Mouse (Mus musculus): ENCODE data around the gene Ccdc40.

The Ccdc40 gene

GRCm38 (mm10) chr11:119228091-119228781 is at the start of gene Ccdc40, which contains the start of gene Tbc1d16:
Ccdc40 (plus strand) TSS chr11:119228572.
Tbc1d16 (minus strand) TSS chr11:119228499.
- peak; percentile 56 for DNase-seq (ENCODE audit: low spot score)

GRCm38 (mm10) chr11:119180824-119181582 is 47.4 kb upstream of the Ccdc40 start:
- no peak for DNase-seq (ENCODE audit: low spot score)

- DNase-seq (ENCODE audit: low spot score), result no peak
Observed at GRCm38 (mm10) chr11:119181861-119182395, 46.4 kb upstream of the Ccdc40 start.

DNA sequence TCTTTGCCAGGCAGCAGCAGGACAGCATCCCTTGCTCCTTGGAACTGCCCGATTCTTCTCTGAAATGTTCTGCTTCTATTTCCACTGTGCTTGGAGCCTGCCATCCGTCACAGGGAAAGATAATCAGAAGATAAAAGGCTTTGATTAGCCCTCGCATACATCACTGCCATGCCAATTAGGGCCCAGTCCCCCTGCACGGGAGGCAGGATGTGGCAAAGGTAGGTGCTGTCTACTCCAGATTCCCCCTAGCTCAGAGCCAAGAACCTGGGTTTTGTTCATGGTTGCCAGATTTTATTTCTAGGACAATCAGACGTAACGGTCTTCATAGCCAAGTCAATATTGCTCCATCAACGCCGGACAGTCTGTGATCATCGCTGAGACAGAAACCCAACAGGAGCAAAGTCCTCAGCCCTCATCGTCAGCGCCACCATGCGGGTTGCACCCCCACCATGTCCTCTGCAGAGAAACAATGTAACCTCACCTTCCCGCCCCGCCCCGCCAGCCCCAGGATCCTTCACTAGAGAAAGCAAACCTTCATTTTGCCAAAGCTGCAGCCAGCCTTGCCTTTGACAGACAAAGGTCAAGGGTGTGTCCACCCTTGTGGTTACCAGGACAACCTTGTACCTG is 44.6 kb upstream of the Ccdc40 start:
- no peak for DNase-seq (ENCODE audit: low spot score)

DNA sequence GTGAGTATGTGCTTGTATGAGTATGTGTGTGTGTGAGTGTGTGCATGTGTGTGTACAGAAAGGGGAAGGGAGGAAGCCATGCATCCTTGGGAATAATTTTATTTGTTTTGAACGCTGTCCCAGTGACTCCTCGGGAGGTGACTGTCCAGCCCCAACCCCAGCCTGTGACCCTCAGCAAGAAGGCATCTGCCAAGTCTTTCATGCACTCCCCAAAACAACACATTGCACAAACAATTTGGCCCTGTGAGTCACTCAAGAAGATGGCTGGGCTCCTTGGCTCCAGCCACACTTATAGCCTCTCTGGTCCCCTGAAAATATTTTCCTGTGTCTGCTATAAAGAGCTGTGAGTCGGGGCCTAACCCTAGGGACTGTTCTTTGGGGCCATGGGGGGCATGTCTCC is 42.0 kb upstream of the Ccdc40 start:
- no peak for DNase-seq (ENCODE audit: low spot score)

DNA sequence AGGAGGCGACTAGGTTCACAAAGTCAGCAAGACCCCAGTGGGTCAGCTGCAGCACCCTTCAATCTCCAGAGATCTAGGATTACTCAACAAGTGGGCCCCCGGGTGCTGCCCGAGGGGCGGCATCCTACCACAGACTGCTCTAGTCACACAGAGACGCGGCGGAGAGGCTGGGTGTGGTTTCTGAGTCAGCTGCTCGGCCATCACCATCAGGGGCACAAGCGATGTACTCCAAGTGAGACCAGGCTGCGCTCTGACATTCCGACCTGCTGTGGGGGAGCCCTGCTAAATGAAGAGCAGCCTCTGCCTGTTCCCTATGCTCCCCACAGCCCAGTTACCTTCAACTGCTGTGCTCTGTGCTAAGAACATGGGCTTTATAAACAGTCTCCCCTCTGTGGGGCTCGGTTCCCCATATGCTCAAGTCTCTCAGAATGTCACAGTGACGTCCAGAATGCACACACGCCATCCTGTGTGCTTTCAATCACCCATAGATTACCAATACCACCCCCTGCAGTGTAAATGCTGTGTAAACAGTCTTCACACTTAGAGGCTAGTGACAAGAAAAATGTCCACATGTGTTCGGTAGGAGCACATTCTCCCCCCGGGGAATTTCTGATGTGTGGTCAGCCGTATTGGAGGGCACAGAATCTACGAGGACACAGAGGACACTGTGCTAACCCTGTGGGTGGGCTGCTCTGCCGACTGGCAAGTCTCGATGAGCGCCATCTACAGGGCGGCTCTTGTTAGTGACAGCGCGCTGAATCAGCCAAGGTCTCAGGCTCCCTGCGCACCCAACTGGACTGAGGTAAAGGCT is 41.2 kb upstream of the Ccdc40 start:
- DNase-seq (ENCODE audit: low spot score), result peak; percentile 50

GRCm38 (mm10) chr11:119187800-119188197 is 40.6 kb upstream of the Ccdc40 start:
- no peak for DNase-seq (ENCODE audit: low spot score)

DNA sequence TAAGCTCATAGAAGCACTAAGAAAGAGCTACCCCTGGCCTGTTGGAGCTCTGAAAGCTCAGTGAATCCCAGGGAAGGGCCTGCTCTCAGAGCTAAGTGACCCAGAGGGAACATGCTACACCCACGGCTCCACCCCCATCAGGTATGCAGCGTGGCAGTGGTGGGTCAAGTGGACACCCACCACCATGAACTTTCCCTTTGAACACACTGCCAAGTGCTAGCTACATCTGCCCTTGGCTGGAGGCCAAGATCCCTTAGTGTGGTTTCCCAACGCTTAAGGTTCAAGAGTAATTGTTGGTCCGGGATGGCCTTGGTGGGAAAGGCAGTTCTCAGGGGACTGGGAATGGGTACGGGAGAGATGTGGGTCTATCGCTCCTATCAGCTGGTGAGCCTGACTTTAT is 40.0 kb upstream of the Ccdc40 start:
- no peak for DNase-seq (ENCODE audit: low spot score)

DNA sequence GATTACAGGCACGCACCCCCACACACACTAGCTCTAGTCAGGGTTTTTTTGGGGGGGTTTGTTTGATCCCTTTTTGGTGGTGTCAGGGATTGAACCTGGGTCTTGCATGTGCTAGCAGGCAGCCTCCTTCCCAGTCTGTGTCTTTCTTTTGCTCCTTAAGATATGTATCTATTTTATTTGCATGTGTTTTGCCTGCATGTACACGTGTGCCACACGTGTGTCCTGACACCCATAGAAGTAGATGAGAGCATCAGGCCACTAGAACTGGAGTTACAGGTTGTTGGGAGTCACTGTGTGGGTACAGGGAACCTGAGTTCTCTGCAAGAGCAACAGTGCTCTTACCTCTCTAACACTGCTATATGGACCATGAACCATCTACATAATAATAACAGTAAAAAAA is 39.1 kb upstream of the Ccdc40 start:
- DNase-seq (ENCODE audit: low spot score), result no peak

GRCm38 (mm10) chr11:119190498-119190897 is 37.9 kb upstream of the Ccdc40 start:
- peak; percentile 57 for DNase-seq (ENCODE audit: low spot score)

- no peak for DNase-seq (ENCODE audit: low spot score)
Observed at GRCm38 (mm10) chr11:119191606-119192081, 36.7 kb upstream of the Ccdc40 start.

GRCm38 (mm10) chr11:119192176-119192575 is 36.2 kb upstream of the Ccdc40 start:
- no peak for DNase-seq (ENCODE audit: low spot score)

DNA sequence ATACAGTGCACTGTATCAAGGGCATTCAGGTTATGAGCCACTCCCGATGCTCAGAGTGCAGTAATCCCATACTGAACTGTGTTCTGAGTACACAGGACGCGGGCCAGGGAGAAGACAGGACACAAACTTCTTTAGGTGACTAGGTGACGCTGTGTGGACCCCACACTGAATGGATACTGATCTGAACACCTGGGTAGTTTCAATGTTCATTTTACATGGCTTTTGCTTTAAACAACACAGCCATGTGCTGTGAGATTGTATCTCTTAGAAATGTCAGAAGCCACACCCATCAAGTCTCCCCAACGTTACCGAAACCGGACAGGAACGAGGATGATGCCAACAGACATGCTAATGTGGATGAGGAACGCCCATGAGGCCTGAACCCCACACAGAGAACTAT is 35.8 kb upstream of the Ccdc40 start:
- DNase-seq (ENCODE audit: low spot score), result no peak

DNA sequence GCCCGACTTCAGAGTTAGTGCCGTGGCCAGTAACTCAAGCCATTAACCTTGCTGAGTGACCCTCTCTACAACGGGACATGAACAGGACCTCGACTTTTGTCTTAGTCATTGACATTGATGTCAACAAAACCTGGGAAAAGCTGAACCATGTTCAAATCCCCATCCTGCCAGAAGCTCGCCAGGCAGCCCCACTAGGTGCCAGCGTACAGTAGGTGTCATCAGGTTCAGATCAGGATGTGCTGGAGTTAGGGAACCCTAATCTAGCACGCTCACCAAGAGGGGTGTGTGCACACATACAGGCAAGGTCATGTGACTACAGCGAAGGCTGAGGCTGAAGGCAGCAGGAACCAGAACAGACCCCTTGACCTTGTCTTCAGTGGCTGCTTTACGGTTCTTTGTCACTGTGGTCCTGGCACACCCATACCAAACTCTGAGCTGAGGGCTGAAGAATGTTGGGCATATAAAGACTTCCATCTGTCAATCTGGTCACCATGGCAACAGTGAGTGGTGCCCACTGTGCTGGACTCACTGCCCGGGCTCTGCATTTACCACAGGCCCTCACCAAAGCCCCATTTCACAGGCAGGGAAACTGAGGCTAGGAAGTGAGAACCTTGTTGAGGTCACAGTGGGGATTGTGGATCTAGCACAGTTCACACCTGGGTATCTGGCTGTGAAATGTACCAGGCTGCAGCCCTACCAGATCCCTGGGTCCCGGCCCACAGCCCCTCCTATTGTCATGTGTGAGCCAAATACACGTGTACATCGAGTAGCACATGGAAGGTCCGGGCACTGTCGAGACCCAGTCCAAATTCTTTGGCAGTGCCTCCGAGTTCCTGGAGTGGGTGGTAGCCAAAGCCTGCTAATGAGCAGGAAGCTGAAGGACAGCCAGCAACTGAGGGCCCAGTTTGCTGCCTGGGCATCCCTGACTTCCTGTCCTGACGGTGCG is 30.5 kb upstream of the Ccdc40 start:
- no peak for DNase-seq (ENCODE audit: low spot score)

GRCm38 (mm10) chr11:119198564-119199232 is 29.7 kb upstream of the Ccdc40 start:
- no peak for DNase-seq (ENCODE audit: low spot score)

GRCm38 (mm10) chr11:119199233-119199601 is 29.2 kb upstream of the Ccdc40 start:
- no peak for DNase-seq (ENCODE audit: low spot score)

GRCm38 (mm10) chr11:119203423-119203822 is 24.9 kb upstream of the Ccdc40 start:
- no peak for DNase-seq (ENCODE audit: low spot score)

GRCm38 (mm10) chr11:119205738-119206137 is 22.6 kb upstream of the Ccdc40 start:
- no peak for DNase-seq (ENCODE audit: low spot score)

- DNase-seq (ENCODE audit: low spot score), result peak; percentile 68
Observed at GRCm38 (mm10) chr11:119206562-119206961, 21.8 kb upstream of the Ccdc40 start.

DNA sequence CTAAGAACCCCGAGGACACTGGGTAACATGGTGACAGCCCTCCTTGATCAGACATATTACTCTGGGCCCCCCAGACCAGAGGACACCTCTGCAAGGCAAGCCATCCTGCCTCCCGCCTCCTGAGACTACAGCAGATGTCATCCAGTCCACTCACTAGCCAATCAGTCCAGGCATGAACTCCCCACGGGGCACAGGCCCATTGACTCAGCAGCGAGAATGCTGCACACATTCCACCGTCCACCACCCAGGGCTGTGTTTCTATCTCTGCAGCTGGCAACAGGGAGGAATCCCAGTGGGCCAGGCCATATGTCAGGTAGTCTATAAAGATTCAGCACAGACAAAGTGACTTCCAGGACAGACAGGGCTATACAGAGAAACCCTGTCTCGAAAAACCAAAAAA is 20.4 kb upstream of the Ccdc40 start:
- DNase-seq (ENCODE audit: low spot score), result no peak

All from ovary, postnatal 14 days (tissue).